Mouse (Mus musculus) thymus, postnatal 14 days (tissue): ENCODE results near the gene Wwc1.

Experiments
- DNase-seq: peaks from one replicate; pipeline ENCODE4 v3.0.0; 2021

The Wwc1 gene

DNA sequence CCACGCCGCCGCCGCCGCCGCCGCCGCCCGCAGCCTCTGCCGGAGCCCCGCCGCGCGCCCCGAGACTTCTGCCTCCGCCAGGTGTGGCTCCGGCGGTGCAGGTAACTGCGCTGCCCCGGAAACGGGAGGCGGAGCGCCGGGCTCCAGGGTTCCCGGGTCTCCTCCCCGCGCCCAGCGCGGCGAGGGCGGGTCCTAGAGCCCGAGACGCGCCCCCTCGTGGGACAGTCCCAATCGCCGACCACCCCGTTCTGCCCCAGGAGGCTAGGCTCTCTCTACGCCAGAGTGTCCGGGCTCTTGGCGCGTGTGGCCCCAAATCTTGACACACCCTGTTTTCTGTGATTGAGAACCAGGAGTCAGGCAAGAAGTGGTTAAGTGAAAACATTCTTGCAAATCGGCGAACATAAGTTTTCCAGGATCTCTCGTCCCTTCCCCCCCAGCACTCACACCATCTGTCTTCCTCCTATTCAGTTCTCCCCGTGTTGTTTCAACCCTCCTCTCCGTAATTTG lies at the start of gene Wwc1:
Gene Wwc1, minus strand, starts transcription at position 117 of the 507 bp plus-strand sequence.
- DNase-seq = peak; percentile 21

GRCm38 (mm10) chr11:36020009-36020408 lies 39.7 kb upstream of the Wwc1 start:
- DNase-seq = no peak

DNA sequence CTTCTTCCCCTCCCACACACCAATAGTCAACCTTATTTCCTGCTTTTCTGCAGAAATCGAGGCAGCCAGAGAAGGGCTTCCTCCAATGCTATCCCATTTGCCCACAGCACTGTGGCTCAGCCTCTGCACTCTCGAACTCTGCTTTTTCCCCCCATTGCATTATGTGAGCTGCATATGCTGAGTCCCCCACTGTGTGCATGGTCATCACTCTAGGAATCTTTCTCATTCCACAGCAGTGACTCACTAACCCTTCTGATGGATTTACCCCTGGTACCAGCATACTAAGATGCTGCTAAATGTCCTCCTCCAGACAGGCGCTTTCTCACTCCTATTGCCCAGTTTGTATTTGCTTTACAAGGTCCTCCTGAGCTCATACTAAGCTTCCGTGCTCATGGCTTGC lies 32.9 kb upstream of the Wwc1 start:
- no peak for DNase-seq

DNA sequence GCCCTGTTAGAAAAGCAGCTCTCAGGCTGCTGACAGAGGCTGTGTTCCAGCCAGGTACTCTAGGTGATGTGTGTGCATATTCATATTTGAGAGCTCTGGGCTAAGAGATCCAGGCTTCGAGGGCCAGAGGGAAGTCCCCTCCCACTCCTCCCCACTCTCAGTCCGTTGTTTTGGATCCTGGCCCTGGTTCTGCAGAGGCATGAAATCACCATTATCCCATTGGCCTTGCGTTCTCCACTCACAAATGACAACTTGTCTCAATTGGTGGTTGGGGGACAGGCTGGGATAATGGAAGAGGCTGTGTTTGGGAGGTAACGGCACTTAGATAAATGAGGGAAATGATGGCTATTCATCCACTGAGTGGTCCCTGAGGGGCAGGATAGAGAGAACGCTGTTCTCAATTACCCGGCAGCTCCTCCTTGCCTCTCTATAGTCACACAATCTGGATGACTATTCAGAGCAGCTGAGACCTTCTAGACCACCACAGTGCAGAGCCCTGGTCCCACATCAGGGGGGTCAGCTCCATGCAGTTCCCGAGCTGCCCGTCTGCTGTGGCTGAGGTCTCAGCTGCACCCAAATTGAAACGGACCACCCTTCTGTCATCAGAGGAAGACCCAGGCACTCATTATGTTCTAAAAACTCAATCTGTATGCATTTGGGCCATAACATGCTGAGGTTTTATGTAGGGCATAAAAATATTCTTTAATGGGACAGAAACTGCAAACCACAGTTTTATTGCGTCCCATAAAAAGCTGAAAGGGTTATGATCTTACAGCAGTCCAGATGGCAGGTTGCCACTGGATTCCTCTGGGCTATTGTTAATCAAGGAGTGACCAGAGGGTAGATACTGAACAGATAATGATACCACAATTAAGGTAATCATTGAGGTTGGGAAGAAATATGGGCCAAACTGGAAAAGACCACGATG lies 29.2 kb upstream of the Wwc1 start:
- no peak for DNase-seq

DNA sequence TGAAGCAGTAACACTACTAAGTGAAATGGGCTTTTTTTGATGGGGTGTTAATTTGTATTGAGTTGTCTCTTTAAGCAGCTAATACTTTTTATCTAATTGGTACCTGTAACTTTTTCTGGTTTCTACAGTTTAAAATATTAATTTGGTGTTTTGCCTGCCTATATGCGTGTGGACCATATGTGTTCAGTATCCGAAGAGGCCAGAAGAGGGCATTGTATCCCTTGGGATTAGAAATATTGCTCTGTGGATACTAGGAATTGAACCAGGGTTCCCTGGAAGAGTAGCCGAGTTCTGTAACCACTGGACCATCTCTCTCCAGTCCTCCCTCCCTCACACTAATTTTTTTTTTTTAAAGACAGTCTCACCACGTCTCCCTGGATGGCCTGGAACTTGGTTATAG lies 22.6 kb upstream of the Wwc1 start:
- DNase-seq = no peak

DNA sequence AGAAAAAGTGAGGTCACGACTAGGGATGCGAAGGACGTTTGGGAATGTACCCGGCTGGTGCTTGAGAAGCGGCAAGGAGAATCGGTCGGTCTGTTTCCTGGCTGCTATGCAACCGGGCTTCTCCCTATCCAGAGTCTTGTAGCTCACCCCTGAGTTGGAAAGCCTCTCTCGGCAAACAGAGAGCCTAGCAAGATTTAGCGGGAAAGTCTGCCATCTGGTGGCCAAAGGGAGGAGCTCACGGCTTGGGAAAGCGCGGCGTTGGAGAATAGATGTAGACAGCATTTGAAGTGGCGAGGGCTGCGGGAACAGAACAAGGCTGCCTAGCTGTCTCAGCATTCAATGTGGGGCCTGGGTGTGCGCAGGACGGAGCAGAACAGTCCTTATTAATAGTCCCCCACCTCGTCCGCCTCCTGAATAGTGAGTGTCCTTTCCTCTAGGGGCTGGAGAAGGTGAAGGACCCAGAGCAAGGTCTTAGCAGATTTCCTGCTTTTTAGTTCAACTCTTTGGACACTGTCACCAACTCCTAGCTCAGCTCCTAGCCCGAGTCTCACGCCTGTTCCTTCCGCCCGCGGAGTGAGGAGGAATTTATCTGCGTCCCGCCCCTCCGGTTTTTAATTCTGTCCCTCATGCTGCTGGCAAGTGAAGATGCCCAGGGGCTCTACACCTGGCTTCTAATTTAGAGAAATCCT lies 21.1 kb upstream of the Wwc1 start:
- DNase-seq = peak; percentile 61

DNA sequence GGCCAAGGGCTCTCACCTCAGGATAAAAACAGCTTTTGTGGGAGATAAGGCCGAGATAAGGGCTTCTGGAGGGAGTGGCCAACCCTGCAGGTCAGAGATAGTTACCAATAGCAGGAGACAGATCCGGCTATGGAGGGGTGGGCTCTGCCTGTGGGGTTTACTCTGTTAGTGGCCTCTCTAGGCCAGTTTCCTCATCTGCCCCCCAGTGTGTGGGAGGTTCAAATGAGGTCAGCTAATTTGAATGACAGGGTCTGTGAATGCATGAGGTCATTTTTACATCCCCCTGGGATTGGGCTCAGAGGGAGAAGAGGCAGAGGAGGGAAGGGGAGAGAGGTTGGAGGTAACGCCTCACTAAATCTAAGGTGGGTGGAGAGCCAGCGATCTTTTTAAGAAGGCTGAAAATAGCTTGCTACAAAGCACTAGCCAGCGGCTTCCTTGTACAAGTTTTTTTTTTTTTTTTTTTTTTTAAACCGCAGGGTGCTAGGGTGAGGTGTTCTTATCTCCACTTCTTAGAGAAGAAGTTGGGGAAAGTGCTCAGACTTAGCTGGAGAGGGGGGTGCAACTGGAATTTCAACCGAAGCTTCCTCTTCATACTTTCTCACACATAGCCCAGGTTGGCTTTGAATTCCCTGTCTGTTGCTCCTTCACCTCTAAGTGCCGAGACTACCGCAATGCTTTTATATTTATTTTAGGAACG lies 20.4 kb upstream of the Wwc1 start:
- no peak for DNase-seq

DNA sequence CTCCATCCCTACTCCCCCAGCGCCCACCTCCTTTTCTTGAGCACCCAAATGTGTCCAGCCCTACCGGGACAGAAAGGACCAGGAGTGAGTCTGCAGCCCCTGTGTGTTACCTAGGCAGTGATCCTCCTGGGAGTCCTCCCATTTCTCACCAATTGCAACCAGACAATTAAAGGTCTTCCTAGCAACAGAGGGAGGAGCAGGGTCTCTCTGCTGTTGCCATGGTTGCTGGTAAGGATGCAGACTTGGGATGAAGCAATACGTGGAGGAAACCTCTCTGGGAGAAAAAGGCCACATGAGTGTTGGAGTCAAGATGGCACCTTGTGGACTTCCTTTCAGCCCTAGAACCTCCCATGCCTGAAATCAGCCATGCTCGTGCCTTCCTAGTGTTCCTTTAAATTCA lies 19.7 kb upstream of the Wwc1 start:
- no peak for DNase-seq

DNA sequence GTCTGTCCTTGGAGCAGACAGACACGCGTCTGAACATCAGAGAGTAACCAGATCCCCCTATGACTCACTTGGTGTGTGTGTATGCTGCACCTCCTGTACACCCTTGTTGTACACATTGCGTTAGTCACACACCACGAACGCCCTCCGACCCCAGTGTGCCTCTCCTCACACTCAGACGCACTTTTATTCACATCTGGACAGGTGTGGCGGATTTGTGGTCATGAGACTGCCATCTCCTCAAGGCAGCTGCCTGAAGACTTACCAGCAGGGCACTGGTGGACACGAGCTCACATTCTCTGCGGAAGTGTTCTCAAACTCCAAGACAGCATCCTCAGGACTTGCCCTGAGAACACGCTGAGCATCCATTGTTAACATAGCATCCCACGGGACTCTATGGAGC lies 17.7 kb upstream of the Wwc1 start:
- DNase-seq = no peak

DNA sequence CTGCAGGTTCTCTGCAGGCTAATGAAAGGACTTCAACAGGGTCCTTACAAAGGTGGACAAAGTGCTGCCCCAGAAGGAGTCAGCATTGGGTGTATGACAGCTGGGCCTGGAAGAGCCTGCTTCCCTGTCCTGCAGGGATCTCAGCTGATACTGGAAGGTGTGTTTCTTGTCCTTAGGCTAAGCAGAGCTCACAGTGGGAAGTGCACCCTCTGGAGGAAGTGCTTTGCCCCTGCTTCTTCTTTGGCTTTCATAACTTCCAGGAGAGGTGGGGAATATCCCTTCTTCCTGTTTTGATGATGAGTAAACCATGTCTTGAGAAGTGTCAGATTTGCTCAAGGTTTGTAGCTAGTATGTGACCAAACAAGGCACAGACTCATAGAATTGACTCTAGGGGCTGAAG lies 15.0 kb upstream of the Wwc1 start:
- no peak for DNase-seq

DNA sequence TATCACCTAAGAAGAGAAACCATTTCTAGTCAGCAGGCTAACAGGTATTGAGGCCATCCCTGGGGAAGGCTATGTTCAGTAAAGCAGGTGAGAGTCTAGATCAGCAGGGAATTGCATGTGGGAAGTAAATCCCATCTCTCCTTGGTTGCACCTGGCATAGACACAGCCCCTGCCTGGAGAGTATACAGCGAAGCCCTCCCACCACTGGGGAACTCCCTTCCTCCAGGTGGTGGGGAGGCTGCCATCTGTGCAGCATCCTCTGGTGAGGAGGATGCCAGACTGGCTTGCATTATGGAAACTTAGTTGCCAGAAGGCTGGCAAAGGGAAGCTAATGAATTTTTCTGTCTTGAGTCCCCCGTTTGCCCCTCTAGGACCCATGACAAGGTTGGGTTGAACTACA lies 11.5 kb upstream of the Wwc1 start:
- DNase-seq = no peak

DNA sequence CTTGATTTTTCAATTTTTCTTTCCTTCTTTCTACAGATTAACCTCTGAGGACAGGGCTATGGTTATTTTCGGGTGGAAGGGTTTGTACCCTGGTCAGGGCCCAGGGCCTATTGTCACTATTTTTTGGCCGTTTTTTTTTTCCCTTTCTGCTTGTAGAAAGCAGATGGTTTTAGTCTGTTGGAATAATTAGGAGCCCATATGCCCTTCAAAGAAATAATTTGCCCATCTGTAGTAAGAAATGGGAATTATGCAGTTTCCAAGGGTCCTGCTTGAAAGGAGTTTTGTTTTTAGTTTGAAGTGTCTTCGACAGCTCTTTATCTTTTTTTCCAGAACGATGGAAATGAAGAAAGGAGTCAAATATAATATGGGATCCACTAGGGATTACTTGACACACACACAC lies 9.6 kb upstream of the Wwc1 start:
- DNase-seq = no peak

- DNase-seq = peak; percentile 29
Observed at GRCm38 (mm10) chr11:35985841-35986393, 5.6 kb upstream of the Wwc1 start.

DNA sequence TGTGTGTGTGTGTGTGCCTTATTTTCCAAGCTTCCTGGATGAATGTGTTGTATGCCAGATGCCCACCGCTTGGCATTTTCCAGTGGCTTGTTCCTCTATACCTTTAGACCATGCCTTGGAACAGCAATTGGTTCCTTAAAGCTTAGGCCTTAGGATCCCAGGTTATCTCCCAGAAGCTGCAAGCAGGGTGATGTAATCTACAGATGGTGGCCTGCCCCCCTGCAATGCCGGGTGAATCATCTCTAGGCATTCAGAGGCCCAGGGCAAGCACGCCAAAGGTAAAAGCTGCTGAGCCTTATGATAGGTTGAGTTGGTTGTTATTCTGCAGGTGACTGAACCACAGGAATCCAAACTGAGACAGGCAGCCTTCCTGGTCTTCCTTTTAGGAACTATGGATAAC lies 2.4 kb upstream of the Wwc1 start:
- DNase-seq = no peak

DNA sequence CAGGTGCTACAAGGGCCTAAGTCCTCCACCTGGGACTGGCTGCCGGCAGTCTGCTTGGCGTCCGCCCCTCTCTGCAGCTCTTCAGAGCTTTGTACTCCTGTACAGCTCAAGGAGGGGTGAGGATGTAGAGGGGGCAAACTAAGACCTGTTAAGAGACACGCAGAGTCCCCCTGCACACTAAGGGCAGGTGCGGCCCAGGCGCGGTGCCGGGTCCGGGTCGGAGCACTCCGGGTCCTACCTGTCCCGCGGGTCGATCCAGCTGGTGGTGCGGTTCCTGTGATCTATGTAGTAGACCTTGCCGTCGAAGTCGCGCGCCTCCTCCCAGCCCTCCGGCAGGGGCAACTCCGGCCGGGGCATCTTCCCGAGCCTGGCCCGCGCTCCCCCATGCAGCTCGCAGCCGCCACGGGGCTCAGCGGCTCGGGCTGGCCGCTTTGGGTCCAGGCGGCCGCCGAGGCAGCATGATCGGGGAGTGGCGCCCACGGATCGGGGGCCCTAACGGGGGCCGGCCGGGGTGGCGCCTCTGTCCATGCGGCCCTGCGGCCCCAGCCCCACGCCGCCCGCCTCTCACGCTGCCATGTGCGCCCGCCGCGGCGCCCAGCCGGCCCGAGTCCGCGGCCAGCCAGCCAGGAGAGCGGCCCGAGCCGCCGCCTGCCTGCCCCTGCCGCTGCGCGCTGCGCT lies 455 bp downstream of the Wwc1 start:
- DNase-seq = no peak

DNA sequence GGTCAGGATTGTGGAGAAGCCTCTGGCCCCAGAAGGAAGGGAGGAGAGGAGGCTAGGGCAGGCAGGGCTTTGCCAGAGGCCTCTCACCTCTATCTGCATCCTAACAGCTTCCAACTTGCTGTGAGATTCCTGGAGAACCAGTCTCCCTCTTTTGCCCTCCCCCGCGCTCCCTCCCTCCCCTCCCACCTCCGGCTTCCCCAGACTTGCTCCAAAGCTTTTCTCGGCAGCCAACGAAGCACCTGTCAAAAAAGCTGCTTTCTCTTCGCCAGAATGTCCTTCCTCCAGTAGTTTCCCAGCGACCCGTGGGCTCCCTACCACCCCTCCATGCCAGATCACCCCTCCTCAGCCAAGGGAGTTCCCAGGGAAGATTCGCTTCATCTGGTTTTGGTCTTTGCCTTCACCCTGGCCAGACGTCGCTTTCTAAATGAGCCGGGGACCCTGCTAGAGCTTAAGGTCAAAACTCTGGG lies 1.0 kb downstream of the Wwc1 start:
- no peak for DNase-seq

- no peak for DNase-seq
Observed at GRCm38 (mm10) chr11:35977796-35978195, 2.5 kb downstream of the Wwc1 start.

GRCm38 (mm10) chr11:35977096-35977495 lies 3.2 kb downstream of the Wwc1 start:
- no peak for DNase-seq

DNA sequence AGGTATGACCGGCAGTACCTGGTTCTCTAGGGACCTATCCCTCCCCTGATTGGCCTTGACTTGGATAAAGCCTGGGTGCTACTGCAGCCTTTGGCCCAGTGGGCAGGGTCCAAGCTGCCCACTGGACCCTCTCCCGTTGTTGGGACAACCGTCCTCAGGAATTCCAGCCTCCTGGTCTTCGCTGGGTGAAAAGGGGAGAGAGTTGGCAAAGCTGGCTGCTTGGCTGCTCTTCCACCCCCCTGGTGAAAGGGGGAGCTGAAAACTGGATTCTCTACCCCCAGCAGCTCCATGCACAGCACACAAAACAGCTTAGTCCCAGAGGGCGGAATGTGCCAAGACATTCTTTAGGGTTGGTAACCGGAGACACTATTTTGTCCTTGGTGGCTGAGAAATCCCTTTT lies 3.8 kb downstream of the Wwc1 start:
- no peak for DNase-seq

DNA sequence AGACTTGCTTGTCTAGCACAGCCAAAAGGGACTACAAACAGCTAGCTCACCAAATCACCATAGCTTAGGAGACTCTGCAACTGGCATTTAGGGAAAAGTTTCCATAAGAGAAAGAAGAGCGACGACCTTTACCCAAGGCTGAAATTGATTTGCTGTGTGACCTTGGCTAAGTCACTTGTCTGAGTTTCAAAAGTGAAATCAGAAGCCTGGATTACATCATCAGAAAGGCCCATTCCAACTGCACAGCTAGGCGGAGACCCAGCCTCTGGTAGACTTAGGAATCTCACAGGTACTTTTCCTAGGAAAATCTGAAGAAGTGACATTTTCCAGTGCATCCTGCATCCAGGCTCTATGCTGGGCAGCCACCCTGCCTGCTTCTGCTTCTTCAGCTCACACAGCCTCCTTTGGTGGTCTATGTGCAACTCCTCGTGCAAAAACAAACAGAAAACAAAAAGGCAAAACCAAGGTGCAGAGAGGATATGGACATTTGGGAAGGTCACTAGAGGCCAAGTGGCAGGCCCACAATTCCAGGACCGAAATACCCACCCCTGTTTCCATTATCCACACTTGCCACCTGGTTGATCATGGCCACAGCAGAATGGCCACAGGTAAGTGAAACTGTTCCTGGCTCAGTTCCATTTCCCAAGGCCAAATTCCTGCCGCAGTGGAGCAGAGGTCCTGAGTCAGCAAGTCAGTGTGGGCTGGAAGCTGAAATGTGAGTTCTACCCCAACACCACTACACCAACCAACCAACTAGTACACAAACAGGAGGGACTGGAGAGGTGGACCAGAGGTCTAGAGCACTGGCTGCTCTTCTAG lies 5.5 kb downstream of the Wwc1 start:
- DNase-seq = no peak

DNA sequence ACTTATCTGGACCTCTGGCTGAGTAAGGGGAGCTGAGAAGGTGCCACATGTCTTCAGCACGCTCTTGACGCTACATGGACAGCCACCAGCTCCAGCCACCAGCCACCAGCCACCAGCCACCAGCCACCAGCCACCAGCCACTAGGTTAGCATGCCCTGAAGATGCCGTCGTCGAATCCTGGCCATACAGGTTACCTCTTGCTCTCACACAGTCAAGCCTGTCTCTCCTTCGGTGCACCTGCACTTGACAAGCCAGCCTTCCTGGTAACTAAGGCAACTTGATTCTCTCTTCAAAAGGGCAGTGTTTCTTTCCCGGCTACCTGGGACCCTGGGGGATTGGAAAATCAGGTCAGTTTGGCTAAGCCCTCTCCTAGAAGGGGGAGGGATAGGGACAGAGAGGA lies 7.2 kb downstream of the Wwc1 start:
- DNase-seq = no peak
